Mouse (Mus musculus) naive thymus-derived CD4-positive, alpha-beta T cell, adult 5 months (primary cell): ENCODE results near the gene Foxc2. TPM values are rescaled to one million over a fixed set of nuclear protein-coding genes. Genes with fewer than 3 reads are reported as not detected.

Experiments used
- polyA plus RNA-seq: library from polyadenylated mRNA; unstranded; fragments of 100-300 nt; shearing (Covaris generic); gene quantifications from one replicate; pipeline ENCODE4 v1.2.1, GENCODE M21; 2017

Foxc2 gene
- polyA plus RNA-seq, result 0.16 TPM

DNA sequence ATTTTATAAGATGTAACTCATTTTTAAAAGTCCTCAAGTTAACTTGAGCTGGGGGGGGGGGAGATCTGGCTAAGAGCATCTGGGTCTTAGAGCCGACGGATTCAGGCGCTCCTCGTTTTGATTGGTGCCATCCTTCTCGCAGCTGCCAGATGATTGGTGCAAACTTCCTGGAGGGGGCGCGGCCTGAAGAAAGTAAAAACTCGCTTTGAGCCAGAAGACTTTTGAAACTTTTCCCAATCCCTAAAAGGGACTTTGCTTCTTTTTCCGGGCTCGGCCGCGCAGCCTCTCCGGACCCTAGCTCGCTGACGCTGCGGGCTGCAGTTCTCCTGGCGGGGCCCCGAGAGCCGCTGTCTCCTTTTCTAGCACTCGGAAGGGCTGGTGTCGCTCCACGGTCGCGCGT is at the start of gene Foxc2:
Foxc2 (plus strand) TSS at position 224 of the 400 bp plus-strand sequence.

DNA sequence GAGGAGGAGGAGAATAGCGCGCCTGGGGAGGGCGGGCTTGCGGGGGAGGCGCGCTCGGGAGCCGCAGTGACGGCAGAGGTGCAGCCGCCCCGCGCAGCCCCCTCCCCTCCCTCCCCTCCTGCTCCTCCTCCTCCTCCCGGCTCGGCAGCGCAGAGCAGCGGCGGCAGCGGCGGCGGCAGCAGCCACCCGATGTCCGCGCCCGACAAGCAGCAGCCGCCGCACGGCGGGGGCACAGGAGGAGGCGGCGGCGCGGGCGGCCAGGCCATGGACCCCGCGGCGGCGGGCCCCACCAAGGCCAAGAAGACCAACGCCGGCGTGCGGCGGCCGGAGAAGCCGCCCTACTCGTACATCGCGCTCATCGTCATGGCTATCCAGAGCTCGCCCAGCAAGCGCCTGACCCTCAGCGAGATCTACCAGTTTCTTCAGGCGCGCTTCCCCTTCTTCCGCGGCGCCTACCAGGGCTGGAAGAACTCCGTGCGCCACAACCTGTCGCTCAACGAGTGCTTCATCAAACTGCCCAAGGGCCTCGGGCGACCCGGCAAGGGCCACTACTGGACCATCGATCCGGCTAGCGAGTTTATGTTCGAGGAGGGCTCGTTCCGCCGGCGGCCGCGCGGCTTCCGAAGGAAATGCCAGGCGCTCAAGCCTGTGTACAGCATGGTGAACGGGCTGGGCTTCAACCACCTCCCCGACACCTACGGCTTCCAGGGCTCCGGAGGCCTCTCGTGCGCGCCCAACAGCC is 31.6 kb upstream of the Foxc2 start, which contains the start of gene Foxf1:
Foxf1 (plus strand) TSS at position 177 of the 742 bp plus-strand sequence.

DNA sequence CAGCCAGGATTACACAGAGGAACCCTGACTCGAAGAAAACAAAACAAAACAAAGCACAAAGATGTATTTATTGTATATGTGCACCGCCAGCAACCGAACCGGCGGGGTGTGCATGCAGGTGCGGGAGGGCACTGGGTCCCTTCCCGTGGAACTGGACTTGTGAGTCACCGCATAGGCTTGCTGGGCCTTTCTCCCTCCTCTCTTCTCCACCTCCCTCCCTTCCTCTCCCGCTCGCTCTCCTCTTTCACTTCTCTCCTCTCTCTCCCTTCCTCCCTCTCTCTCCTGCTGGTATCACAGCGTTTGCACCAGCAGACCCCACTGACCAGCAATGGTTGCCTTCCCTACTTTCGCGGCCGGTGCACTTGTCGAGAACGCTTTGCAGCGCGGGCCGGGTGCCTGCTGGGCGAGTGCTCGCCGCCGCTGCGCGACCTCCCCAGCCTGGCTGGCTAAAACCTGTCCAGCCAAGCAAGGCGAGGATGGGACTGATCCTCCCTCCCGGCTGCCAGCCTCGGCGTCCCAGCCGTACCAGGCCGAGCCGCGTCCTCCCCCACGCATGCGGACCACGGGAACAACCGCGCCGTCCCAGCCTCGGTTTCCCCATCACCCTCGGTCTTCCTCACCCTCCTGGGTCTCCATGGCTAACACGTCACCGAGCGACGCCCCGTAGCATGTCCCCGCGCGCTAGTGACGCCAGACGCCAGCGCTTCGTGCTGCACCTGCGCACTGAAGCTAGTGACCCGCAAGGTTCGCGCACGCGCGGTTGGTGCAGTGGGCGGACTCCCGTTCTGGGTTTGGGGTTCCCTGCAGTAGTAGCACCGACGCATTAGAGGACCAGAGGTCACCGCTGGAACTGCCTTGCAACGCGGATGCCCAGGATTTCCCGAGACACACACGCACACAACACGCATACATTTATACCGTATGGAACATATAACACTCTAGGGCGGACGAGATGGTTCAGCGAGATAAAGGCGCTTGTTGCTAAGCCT is 8.0 kb upstream of the Foxc2 start, which contains the start of gene Mthfsd:
Mthfsd (minus strand) TSS at position 725 of the 989 bp plus-strand sequence.

DNA sequence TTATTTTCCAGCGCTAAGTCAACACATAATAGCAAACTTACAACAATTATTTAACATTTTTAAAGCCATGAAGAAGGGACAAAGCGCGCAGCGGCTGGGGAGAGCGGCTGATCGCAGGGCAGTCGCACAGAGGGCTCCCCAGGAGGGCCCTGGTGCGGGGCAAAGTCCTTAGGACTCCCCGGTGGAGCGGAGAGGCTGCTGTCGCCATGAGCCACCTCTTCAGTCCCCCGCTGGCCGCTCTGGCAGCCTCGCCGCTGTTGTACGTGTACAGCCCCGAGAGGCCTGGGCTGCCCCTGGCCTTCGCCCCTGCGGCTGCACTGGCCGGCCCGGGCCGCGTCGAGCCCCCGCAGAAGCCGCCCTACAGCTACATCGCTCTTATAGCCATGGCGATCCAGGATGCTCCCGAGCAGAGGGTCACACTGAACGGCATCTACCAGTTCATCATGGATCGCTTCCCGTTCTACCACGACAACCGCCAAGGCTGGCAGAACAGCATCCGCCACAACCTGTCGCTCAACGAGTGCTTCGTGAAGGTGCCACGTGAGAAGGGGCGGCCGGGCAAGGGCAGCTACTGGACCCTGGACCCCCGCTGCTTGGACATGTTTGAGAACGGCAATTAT is 11.9 kb downstream of the Foxc2 start, which contains the start of gene Foxl1:
Foxl1 (plus strand) TSS at position 185 of the 620 bp plus-strand sequence.

Other genes with a start within 250 kb of the Foxc2 start
- not detected for gene Foxf1, start 31.8 kb upstream of the Foxc2 start, polyA plus RNA-seq
- gene Mthfsd, start 7.8 kb upstream of the Foxc2 start, polyA plus RNA-seq, result 13.4 TPM
- gene Foxl1, start 11.8 kb downstream of the Foxc2 start, polyA plus RNA-seq, result not detected